Mouse (Mus musculus) spleen, adult 12 weeks (tissue): ENCODE measurements around the gene Zfp26.
A peak's percentile ranks its signal among the peaks of the same experiment; 100 is the strongest.

Source experiments
- DNase-seq: peaks from one replicate; pipeline ENCODE4 v3.0.0; 2022; ENCODE audit warnings: low spot score

Gene Zfp26

GRCm38 (mm10) chr9:20459377-20460317 is at the start of gene Zfp26:
Gene Zfp26, minus strand, starts transcription at chr9:20460162.
- DNase-seq = peak; percentile 60

GRCm38 (mm10) chr9:20509676-20510075 is 49.7 kb upstream of the Zfp26 start:
- DNase-seq = no peak

GRCm38 (mm10) chr9:20504801-20505200 is 44.8 kb upstream of the Zfp26 start:
- no peak for DNase-seq

GRCm38 (mm10) chr9:20493281-20493680 is 33.3 kb upstream of the Zfp26 start:
- DNase-seq = peak; percentile 10

- peak; percentile 83 for DNase-seq
These were observed 32.7 kb upstream of the Zfp26 start, which contains the start of gene Zfp426 for GRCm38 (mm10) chr9:20492527-20493233. Gene Zfp426, minus strand, starts transcription at chr9:20492746.

- no peak for DNase-seq
These were observed 32.0 kb upstream of the Zfp26 start for GRCm38 (mm10) chr9:20491858-20492526.

GRCm38 (mm10) chr9:20489536-20489935 is 29.6 kb upstream of the Zfp26 start:
- DNase-seq = no peak

- no peak for DNase-seq
These were observed 19.4 kb upstream of the Zfp26 start for GRCm38 (mm10) chr9:20479396-20479795.

GRCm38 (mm10) chr9:20476632-20477031 is 16.7 kb upstream of the Zfp26 start:
- no peak for DNase-seq

- DNase-seq = peak; percentile 36
These were observed 6.9 kb upstream of the Zfp26 start for GRCm38 (mm10) chr9:20466761-20467442.

- no peak for DNase-seq
These were observed 6.3 kb downstream of the Zfp26 start for GRCm38 (mm10) chr9:20453647-20454046.

- DNase-seq = no peak
These were observed 8.5 kb downstream of the Zfp26 start for GRCm38 (mm10) chr9:20451493-20451892.

GRCm38 (mm10) chr9:20443183-20443783 is 16.7 kb downstream of the Zfp26 start:
- DNase-seq = no peak

- no peak for DNase-seq
These were observed 30.0 kb downstream of the Zfp26 start for GRCm38 (mm10) chr9:20430004-20430403.

GRCm38 (mm10) chr9:20411460-20411859 is 48.5 kb downstream of the Zfp26 start:
- no peak for DNase-seq

- DNase-seq = no peak
These were observed 50.6 kb downstream of the Zfp26 start for GRCm38 (mm10) chr9:20409319-20409718.

- DNase-seq = no peak
These were observed 74.6 kb downstream of the Zfp26 start for GRCm38 (mm10) chr9:20385343-20385703.

- peak; percentile 85 for DNase-seq
These were observed 75.2 kb downstream of the Zfp26 start, which contains the start of gene Zfp560 for GRCm38 (mm10) chr9:20384532-20385342. Gene Zfp560, minus strand, starts transcription at chr9:20385177.

- DNase-seq = no peak
These were observed 76.3 kb downstream of the Zfp26 start for GRCm38 (mm10) chr9:20383659-20384058.
